Mouse (Mus musculus) Patski (cell line): Measurements from ENCODE around the gene Wwox. TPM values are rescaled to one million over a fixed set of nuclear protein-coding genes. Genes with fewer than 3 reads are reported as not detected.

Experiments
- ATAC-seq: fragments of 100-300 bp; one replicate; pipeline ENCODE4 v1.8.0; 2021
- CTCF ChIA-PET: fragments of 350-600 bp; sonication (Branson Sonifier 250); formaldehyde crosslinking; loops from one replicate; lab custom pipeline; 2022; ENCODE audit warnings: inconsistent platforms; lab: Charles Lee
- POLR2A ChIA-PET: fragments of 350-600 bp; sonication (Branson Sonifier 250); formaldehyde crosslinking; loops from one replicate; lab custom pipeline; 2022; ENCODE audit warnings: antibody characterized with exemption, inconsistent platforms; lab: Charles Lee
- DNase-seq: peaks from one replicate; pipeline ENCODE4 v3.0.0-alpha.2; 2011; ENCODE audit warnings: low read depth, low spot score
- H3K27me3 ChIP-seq: fragments of 371-371 bp; one replicate; pipeline ENCODE4 v1.5.1; 2021
- CTCF ChIP-seq: fragments of 100-300 bp; IDR thresholded peaks from one replicate; pipeline ENCODE4 v1.5.1; 2021
- in situ Hi-C: fragments of 300-500 bp; cut with MboI; formaldehyde crosslinking; loops from 3 replicates; pipeline ENCODE4 v1.11.1; 2018; ENCODE audit warnings: low pct_unique_long_range_greater_than_20kb, mixed read lengths
- polyA plus RNA-seq: library from polyadenylated mRNA; unstranded; gene quantifications from one replicate; pipeline ENCODE4 v1.2.3, GENCODE M21; 2021

Wwox gene
- polyA plus RNA-seq, 1 experiment from 2014 or later = 21.9 TPM

- peak; percentile 44 for TF ChIP-seq CTCF
- no peak for ATAC-seq
- POLR2A ChIA-PET = no interaction called here
- no peak for DNase-seq
- in situ Hi-C loops = loop anchor here (10.0 to 25.0 kb wide), 2 partner anchors 207 to 434 kb away; no protein-coding TSS in a partner anchor
- H3K27me3 ChIP-seq = no peaks in the 10 kb centered on the region
- CTCF ChIA-PET = no interaction called here
Observed at GRCm38 (mm10) chr8:114968842-114969241, 529.4 kb downstream of the Wwox start.

- peak; percentile 60 for ATAC-seq
- no peaks in the 10 kb centered on the region for H3K27me3 ChIP-seq
- DNase-seq = peak; percentile 22
- TF ChIP-seq CTCF = peak; percentile 90
- ChIA-PET CTCF (interaction anchor here (1.1 to 1.4 kb wide), 2 partner anchors 38 to 199 kb away, joined by 3 to 5 read pairs; no protein-coding TSS in a partner anchor), POLR2A (no interaction called here)
- in situ Hi-C loops = loop anchor here (10.0 to 25.0 kb wide), 3 partner anchors 209 to 733 kb away; partner anchors contain the start of gene Maf
Observed at GRCm38 (mm10) chr8:114971378-114971777, 531.9 kb downstream of the Wwox start.

- no peak for TF ChIP-seq CTCF
- no peaks in the 10 kb centered on the region for H3K27me3 ChIP-seq
- ChIA-PET POLR2A (no interaction called here), CTCF (interaction anchor here (1.4 to 1.5 kb wide), 2 partner anchors 16 to 40 kb away, joined by 3 read pairs; no protein-coding TSS in a partner anchor)
- ATAC-seq (no peak), DNase-seq (no peak)
- in situ Hi-C loops = loop anchor here (10.0 to 25.0 kb wide), 3 partner anchors 211 to 732 kb away; partner anchors contain the start of gene Maf
Observed at GRCm38 (mm10) chr8:114973002-114973461, 533.6 kb downstream of the Wwox start.

GRCm38 (mm10) chr8:114974336-114974950 lies 535.0 kb downstream of the Wwox start:
- ChIA-PET CTCF (interaction anchor here (1.5 kb wide), 1 partner anchor 15 kb away, joined by 3 read pairs; no protein-coding TSS in a partner anchor), POLR2A (no interaction called here)
- peak; percentile 19 for DNase-seq

GRCm38 (mm10) chr8:114977746-114978145 lies 538.3 kb downstream of the Wwox start:
- ChIA-PET POLR2A (no interaction called here), CTCF (no interaction called here)
- DNase-seq = no peak
- no peaks in the 10 kb centered on the region for H3K27me3 ChIP-seq
- no peak for TF ChIP-seq CTCF
- in situ Hi-C loops = loop anchor here (10.0 kb wide), 2 partner anchors 423 to 727 kb away; partner anchors contain the start of gene Maf
- ATAC-seq = no peak

More at GRCm38 (mm10) chr8:114974336-114974950, 535.0 kb downstream of the Wwox start:
- no peak for TF ChIP-seq CTCF
- ATAC-seq = peak; percentile 13
- no peaks in the 10 kb centered on the region for H3K27me3 ChIP-seq
- in situ Hi-C loops = loop anchor here (10.0 to 25.0 kb wide), 3 partner anchors 212 to 730 kb away; partner anchors contain the start of gene Maf

- no peaks in the 10 kb centered on the region for H3K27me3 ChIP-seq
- ATAC-seq (no peak), DNase-seq (no peak)
- ChIA-PET CTCF (no interaction called here), POLR2A (interaction anchor here (0.6 kb wide), 1 partner anchor 344 kb away, joined by 4 read pairs; no protein-coding TSS in a partner anchor)
- TF ChIP-seq CTCF = no peak
- in situ Hi-C loops = loop anchor here (10.0 kb wide), 2 partner anchors 424 to 726 kb away; partner anchors contain the start of gene Maf
Observed at GRCm38 (mm10) chr8:114978206-114978960, 538.9 kb downstream of the Wwox start.

- ChIA-PET CTCF (no interaction called here), POLR2A (interaction anchor here (0.6 kb wide), 1 partner anchor 436 kb away, joined by 3 read pairs; no protein-coding TSS in a partner anchor)
- H3K27me3 ChIP-seq = no peaks in the 10 kb centered on the region
- ATAC-seq (no peak), DNase-seq (no peak)
- no peak for TF ChIP-seq CTCF
- in situ Hi-C loops = loop anchor here (10.0 kb wide), 2 partner anchors 425 to 725 kb away; partner anchors contain the start of gene Maf
Observed at GRCm38 (mm10) chr8:114979671-114980070, 540.2 kb downstream of the Wwox start.

GRCm38 (mm10) chr8:114982762-114983161 lies 543.3 kb downstream of the Wwox start:
- ChIA-PET CTCF (no interaction called here), POLR2A (no interaction called here)
- H3K27me3 ChIP-seq = no peaks in the 10 kb centered on the region
- no peak for TF ChIP-seq CTCF
- in situ Hi-C loops = no loop called here
- no peak for ATAC-seq
- DNase-seq = no peak

GRCm38 (mm10) chr8:114984500-114984899 lies 545.0 kb downstream of the Wwox start:
- H3K27me3 ChIP-seq = no peaks in the 10 kb centered on the region
- ATAC-seq (no peak), DNase-seq (no peak)
- in situ Hi-C loops = no loop called here
- no peak for TF ChIP-seq CTCF
- ChIA-PET CTCF (no interaction called here), POLR2A (no interaction called here)

- ChIA-PET CTCF (no interaction called here), POLR2A (no interaction called here)
- no peaks in the 10 kb centered on the region for H3K27me3 ChIP-seq
- TF ChIP-seq CTCF = no peak
- no peak for DNase-seq
- in situ Hi-C loops = no loop called here
- no peak for ATAC-seq
Observed at GRCm38 (mm10) chr8:114985996-114986395, 546.5 kb downstream of the Wwox start.
